Mouse (Mus musculus) kidney, embryonic 16.5 days (tissue): ENCODE measurements around the gene Apoc1. TPM values are rescaled to one million over a fixed set of nuclear protein-coding genes. Genes with fewer than 3 reads are reported as not detected.

ENCODE experiments used
- ATAC-seq: fragments of 200-750 bp; cut with Nextera tagmentation; 2 replicates; pipeline ENCODE4 v1.8.0; 2017; ENCODE audit warnings: moderate TSS enrichment; ENCODE audit not compliant: low FRiP score, low TSS enrichment
- H3K27ac ChIP-seq: fragments of 300-500 bp; sonication (generic); 2 replicates; pipeline ENCODE4 v1.5.1; 2014; ENCODE audit warnings: low read length
- H3K27me3 ChIP-seq: fragments of 300-500 bp; sonication (generic); 2 replicates; pipeline ENCODE4 v1.6.1; 2014; ENCODE audit warnings: low read length, control low read depth, mixed read lengths; ENCODE audit not compliant: insufficient read depth
- H3K36me3 ChIP-seq: fragments of 300-500 bp; sonication (generic); 2 replicates; pipeline ENCODE4 v1.6.1; 2014; ENCODE audit warnings: low read length, control low read depth, mixed read lengths; ENCODE audit not compliant: insufficient read depth
- H3K4me1 ChIP-seq: fragments of 300-500 bp; sonication (generic); 2 replicates; pipeline ENCODE4 v1.6.1; 2014; ENCODE audit warnings: low read length, control low read depth, mixed read lengths; ENCODE audit not compliant: insufficient read depth
- H3K4me2 ChIP-seq: fragments of 300-500 bp; sonication (generic); replicated peaks from 2 replicates; pipeline ENCODE4 v1.6.1; 2014; ENCODE audit warnings: low read depth, low read length
- H3K4me3 ChIP-seq: fragments of 300-500 bp; sonication (generic); 2 replicates; pipeline ENCODE4 v1.5.1; 2014; ENCODE audit warnings: mild to moderate bottlenecking, low read length
- H3K9ac ChIP-seq: fragments of 300-500 bp; sonication (generic); replicated peaks from 2 replicates; pipeline ENCODE4 v1.6.1; 2014; ENCODE audit warnings: low read length
- H3K9me3 ChIP-seq: fragments of 300-500 bp; sonication (generic); 2 replicates; pipeline ENCODE4 v1.6.1; 2016; ENCODE audit warnings: low read length, control low read depth
- WGBS: fragments of 180-500 bp; shearing (Covaris S2); extraction: QIAGEN DNeasy Blood & Tissue Kit; methylation state at CpG from one replicate; pipeline ENCODE4 v1.1.7; 2014; 5-methylcytosine and 5-hydroxymethylcytosine counted together
- polyA plus RNA-seq: library from polyadenylated mRNA; unstranded; fragments of >200 nt; fragmentation: Nextera tagmentation; extraction: Ambion mirVana; gene quantifications from 2 replicates; pipeline ENCODE4 v1.2.1, GENCODE M21; 2015

The Apoc1 gene
- polyA plus RNA-seq, 1 experiment from 2014 or later: 16.1 TPM

GRCm38 (mm10) chr7:19712414-19712813 is 20.0 kb upstream of the Apoc1 start:
- Histone ChIP-seq H3K27me3 (no peaks in the 10 kb centered on the region), H3K9me3 (no peaks in the 10 kb centered on the region), H3K36me3 (peaks cover 62% of the 10 kb centered on the region), H3K4me2 (no peak overlapping the region), H3K9ac (no peak overlapping the region), H3K4me1 (peaks cover 22% of the 10 kb centered on the region), H3K4me3 (no peak overlapping the region), H3K27ac (no peak overlapping the region)
- 84% methylated on average over 4 of the region's 4 CpGs for WGBS
- ATAC-seq: no peak

GRCm38 (mm10) chr7:19710650-19711049 is 18.2 kb upstream of the Apoc1 start:
- Histone ChIP-seq H3K27ac (no peak overlapping the region), H3K4me3 (no peak overlapping the region), H3K27me3 (no peaks in the 10 kb centered on the region), H3K4me2 (no peak overlapping the region), H3K36me3 (peaks cover 65% of the 10 kb centered on the region), H3K4me1 (peaks cover 14% of the 10 kb centered on the region), H3K9ac (no peak overlapping the region), H3K9me3 (no peaks in the 10 kb centered on the region)
- ATAC-seq: no peak
- 86% methylated on average over 10 of the region's 10 CpGs for WGBS

GRCm38 (mm10) chr7:19705271-19705670 is 12.8 kb upstream of the Apoc1 start:
- H3K27me3 ChIP-seq: no peaks in the 10 kb centered on the region
- no peaks in the 10 kb centered on the region for H3K9me3 ChIP-seq
- H3K4me2 ChIP-seq: no peak overlapping the region
- H3K9ac ChIP-seq: no peak overlapping the region
- ATAC-seq: no peak
- no peak overlapping the region for H3K27ac ChIP-seq
- peaks cover 6% of the 10 kb centered on the region; the same call in 1 of the 2 replicates for H3K4me1 ChIP-seq
- no peak overlapping the region for H3K4me3 ChIP-seq
- WGBS: 97% methylated on average over 7 of the region's 7 CpGs
- H3K36me3 ChIP-seq: peaks cover 65% of the 10 kb centered on the region

- Histone ChIP-seq H3K36me3 (peaks cover 59% of the 10 kb centered on the region), H3K4me1 (peaks cover 9% of the 10 kb centered on the region), H3K9ac (no peak overlapping the region), H3K4me2 (no peak overlapping the region), H3K27me3 (no peaks in the 10 kb centered on the region), H3K4me3 (no peak overlapping the region), H3K9me3 (no peaks in the 10 kb centered on the region), H3K27ac (no peak overlapping the region)
- no peak for ATAC-seq
- WGBS: 90% methylated on average over 4 of the region's 4 CpGs
Measured at GRCm38 (mm10) chr7:19704475-19704874, 12.0 kb upstream of the Apoc1 start.

GRCm38 (mm10) chr7:19702859-19703555 is 10.5 kb upstream of the Apoc1 start:
- peaks cover 46% of the 10 kb centered on the region for H3K36me3 ChIP-seq
- no peak for ATAC-seq

GRCm38 (mm10) chr7:19701069-19701761 is 8.8 kb upstream of the Apoc1 start:
- H3K4me2 ChIP-seq: no peak overlapping the region
- peak overlapping the region; percentile 65 for H3K27ac ChIP-seq
- no peak overlapping the region for H3K4me3 ChIP-seq
- peaks cover 32% of the 10 kb centered on the region for H3K36me3 ChIP-seq
- H3K9ac ChIP-seq: peak overlapping the region; percentile 23
- WGBS: 31% methylated on average over 22 of the region's 22 CpGs
- peaks cover 25% of the 10 kb centered on the region for H3K4me1 ChIP-seq
- no peaks in the 10 kb centered on the region for H3K27me3 ChIP-seq
- no peaks in the 10 kb centered on the region for H3K9me3 ChIP-seq
- peak; percentile 86 for ATAC-seq

More at GRCm38 (mm10) chr7:19702859-19703555, 10.5 kb upstream of the Apoc1 start:
- Histone ChIP-seq H3K4me2 (no peak overlapping the region), H3K9ac (no peak overlapping the region), H3K4me1 (peaks cover 23% of the 10 kb centered on the region), H3K4me3 (no peak overlapping the region), H3K9me3 (no peaks in the 10 kb centered on the region), H3K27me3 (no peaks in the 10 kb centered on the region), H3K27ac (no peak overlapping the region)
- 89% methylated on average over 14 of the region's 16 CpGs for WGBS

GRCm38 (mm10) chr7:19700299-19701068 is 8.0 kb upstream of the Apoc1 start:
- Histone ChIP-seq H3K4me3 (no peak overlapping the region), H3K9me3 (no peaks in the 10 kb centered on the region), H3K4me1 (peaks cover 25% of the 10 kb centered on the region), H3K9ac (no peak overlapping the region; the same call in 1 of the 2 replicates), H3K27ac (peak overlapping the region; percentile 54), H3K36me3 (peaks cover 30% of the 10 kb centered on the region), H3K4me2 (no peak overlapping the region), H3K27me3 (no peaks in the 10 kb centered on the region)
- ATAC-seq: no peak
- 62% methylated on average over 12 of the region's 12 CpGs for WGBS

GRCm38 (mm10) chr7:19699827-19700148 is 7.3 kb upstream of the Apoc1 start:
- H3K9ac ChIP-seq: no peak overlapping the region
- peaks cover 25% of the 10 kb centered on the region for H3K36me3 ChIP-seq
- 78% methylated on average over 4 of the region's 4 CpGs for WGBS
- no peaks in the 10 kb centered on the region for H3K27me3 ChIP-seq
- H3K4me3 ChIP-seq: no peak overlapping the region
- ATAC-seq: no peak
- no peaks in the 10 kb centered on the region for H3K9me3 ChIP-seq
- no peak overlapping the region for H3K4me2 ChIP-seq
- no peak overlapping the region for H3K27ac ChIP-seq
- peaks cover 28% of the 10 kb centered on the region for H3K4me1 ChIP-seq

- WGBS: 2% methylated on average over 20 of the region's 20 CpGs
- H3K27me3 ChIP-seq: no peaks in the 10 kb centered on the region
- peaks cover 28% of the 10 kb centered on the region for H3K4me1 ChIP-seq
- peak within 1 kb of the TSS; percentile 44 for H3K4me3 ChIP-seq
- H3K27ac ChIP-seq: peak within 1 kb of the TSS; percentile 48; the same call in 1 of the 2 replicates
- H3K4me2 ChIP-seq: peak within 1 kb of the TSS; percentile 60
- no peaks in the 10 kb centered on the region for H3K9me3 ChIP-seq
- peaks cover 20% of the 10 kb centered on the region for H3K36me3 ChIP-seq
- peak within 1 kb of the TSS; percentile 63 for H3K9ac ChIP-seq
- ATAC-seq: peak; percentile 47
Measured at GRCm38 (mm10) chr7:19698907-19699826, 6.7 kb upstream of the Apoc1 start, which contains the start of gene Apoe. Gene Apoe (minus strand): TSS chr7:19699188.
